Mouse (Mus musculus): ENCODE measurements at regions not wholly inside any gene's neighbourhood (a gene's known extent, or its start where the extent isn't known, plus 50 kb on each side); places are given as distances from the start of the nearest gene placed in this dataset.

DNA sequence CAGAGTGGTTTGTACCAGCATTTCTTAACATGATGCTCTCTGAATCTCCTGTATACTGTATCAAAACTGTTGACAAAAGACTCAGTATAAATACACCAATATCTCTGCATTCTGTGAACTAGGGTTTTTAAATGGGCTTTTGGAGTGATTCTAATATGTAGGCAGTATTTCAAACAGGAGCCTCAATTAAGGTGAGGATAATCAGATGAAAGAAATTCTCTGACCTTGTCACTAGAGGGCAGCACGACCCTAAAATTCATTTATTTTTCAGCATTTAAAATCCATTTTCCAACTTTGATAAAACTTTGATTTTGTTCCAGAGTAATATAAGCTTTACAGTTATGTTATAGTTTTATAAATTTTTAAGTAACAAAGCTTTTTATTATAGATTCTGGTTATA lies 114.5 kb downstream of the Rfx6 start:
- no peak for DNase-seq (ENCODE audit: low spot score in 2 of 2)

DNA sequence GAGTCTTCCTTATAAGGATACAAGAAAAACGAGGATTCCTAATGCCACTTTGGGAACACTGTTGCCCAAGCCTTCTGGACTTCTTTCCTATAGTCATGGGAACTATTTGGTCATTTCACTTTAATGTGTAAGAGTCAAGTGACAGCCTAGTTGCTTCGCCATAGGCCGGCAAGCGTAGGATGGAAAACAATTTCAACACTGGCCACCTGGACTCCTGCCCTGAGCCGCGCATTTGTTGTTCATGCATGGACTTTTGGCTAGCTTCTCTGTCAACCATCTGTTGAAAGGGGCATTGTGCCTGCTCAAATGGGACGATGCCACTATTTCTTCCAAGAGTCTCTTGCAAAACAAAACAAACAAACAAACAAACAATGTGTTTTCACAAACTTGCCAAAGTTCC lies 116.3 kb downstream of the Rfx6 start:
- no peak for DNase-seq (ENCODE audit: low spot score in 2 of 2)

DNA sequence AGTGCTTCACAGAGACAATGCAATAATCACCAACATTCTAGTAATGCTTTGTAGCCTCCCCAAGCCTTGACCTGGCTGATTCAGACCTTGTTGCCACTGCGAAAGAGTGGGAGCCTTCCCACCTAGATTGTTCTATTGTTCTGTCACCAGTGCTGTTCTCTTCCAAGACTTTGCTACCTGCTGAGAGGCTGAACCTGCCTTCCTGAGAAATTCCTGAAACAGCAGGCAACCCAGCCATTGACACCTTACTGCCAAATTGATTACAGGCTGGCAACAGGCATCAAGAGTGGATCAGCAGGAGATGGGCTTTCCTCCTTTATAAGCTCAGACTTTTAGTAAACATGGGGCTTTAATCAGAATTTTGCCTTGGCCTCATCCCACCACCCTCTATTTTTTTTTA lies 139.1 kb downstream of the Rfx6 start:
- no peak for DNase-seq (ENCODE audit: low spot score in 2 of 2)

DNA sequence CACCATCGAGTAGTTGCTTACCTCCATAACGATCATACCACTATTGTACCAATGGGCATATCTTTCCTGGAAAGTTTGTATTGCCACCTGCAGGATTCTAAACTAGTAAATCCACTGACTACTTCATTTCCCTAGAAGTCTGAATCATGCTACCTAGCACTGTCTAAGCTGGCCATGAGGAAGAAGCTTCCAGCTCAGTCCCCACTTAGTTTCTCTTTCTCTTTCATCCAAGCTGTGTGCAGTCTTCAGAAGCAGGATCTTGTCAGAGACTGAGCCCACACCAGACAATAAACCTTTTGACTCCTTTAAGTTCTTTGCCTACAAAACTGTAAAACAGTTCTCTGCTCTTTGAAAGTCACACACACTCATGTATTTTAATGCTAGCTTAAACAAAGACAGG lies 146.3 kb downstream of the Rfx6 start:
- DNase-seq (ENCODE audit: low spot score in 2 of 2) = no peak

DNA sequence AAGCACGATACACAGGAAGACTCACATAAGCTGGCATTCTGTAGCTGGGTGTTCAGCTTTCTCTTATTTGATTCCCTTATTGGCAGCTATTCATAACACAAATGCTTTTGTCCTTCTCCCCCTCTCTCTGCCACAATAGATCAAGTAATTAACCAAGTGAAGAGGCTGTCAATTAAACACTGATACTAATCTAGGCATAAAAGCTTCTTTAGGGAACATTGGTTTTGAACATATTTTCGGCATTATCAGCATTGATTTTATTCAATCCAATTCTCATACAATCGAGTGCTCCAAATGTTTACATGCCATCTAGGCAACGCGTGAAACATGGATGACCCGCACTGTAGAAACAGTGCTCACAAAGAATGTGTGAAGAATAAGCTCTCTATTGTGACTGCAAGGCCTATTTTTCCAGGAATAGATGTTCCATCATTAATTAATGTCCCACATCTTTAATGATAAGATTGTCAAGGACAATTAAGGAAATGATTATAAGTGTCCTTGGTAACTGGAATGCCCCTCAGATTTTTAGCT lies 148.9 kb downstream of the Rfx6 start:
- DNase-seq (ENCODE audit: low spot score in 2 of 2) = no peak

DNA sequence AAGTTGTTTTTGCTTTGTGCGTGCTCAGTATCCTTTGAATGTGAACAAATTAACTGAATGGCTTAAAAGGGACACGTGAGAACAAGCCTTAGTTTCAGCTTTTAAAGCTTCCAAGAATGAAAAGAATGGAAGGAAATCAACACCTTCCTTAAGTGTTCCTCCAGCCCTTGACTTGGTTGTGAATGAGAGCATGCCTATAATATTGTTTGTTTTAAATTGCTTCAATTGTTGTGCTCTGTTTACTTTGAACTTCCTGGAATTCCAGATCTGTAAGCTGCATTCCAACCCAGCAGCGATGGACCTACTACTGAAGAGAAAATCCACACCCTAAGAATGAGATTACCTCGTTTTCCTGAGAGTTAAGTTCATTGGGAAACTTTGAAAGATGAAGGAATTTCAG lies 154.9 kb downstream of the Rfx6 start:
- DNase-seq (ENCODE audit: low spot score in 2 of 2) = no peak

DNA sequence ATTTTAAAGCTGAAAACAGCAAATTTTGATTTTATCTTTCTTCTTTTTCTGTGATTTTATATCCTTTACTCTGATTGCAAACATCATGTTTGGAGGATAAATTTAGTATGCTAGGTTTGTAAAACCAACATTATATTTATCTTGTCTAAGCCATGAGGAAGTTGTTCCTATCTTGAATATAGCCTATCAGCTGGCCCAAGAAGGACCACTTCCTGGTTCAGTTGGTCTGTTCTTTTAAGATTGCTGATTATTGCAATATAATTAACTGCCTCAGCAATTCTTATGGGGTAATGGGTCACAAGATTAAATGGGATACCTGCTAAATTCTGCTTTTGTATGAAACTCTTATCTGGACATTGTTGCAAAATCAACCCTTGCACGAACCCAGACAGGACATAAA lies 165.5 kb downstream of the Rfx6 start:
- no peak for DNase-seq (ENCODE audit: low spot score in 2 of 2)

DNA sequence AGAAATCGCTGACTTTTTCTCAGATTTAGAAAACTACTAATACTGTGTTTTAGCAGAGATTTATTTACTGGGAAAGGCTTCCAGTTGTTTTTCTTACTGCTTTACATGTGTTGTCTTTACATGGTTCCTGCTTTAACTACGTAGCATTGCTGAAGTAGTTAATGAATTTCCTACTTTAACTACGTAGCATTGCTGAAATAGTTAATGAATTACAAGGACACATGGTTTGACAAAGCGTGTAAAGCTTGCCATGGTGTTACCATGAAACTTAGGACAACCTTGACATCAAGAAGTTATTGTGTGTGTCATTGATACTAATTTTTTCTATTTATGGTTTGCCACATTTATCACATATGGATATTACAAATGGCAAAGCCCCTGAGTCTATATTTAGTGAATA lies 168.7 kb downstream of the Rfx6 start:
- DNase-seq (ENCODE audit: low spot score in 2 of 2) = no peak

DNA sequence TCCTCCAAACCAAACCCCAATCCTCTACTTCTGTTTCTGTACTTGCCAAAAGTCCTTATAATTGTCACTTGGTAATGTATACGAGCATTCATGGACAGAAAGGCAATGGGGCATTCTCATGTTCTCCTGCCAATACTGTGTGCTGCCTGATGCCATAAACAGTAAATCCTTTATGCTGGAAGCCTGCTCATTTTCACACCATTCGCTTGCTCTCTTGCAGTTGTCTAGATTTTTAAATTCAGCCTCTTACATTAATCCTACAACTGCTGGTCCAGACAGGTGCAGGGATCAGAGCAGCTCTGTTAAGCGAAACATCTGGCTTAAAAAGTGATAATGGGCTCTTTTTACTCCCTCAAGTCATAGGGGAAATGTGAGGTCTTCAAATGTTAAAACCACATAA lies 152.9 kb upstream of the Vgll2 start:
- DNase-seq (ENCODE audit: low spot score in 2 of 2) = no peak

DNA sequence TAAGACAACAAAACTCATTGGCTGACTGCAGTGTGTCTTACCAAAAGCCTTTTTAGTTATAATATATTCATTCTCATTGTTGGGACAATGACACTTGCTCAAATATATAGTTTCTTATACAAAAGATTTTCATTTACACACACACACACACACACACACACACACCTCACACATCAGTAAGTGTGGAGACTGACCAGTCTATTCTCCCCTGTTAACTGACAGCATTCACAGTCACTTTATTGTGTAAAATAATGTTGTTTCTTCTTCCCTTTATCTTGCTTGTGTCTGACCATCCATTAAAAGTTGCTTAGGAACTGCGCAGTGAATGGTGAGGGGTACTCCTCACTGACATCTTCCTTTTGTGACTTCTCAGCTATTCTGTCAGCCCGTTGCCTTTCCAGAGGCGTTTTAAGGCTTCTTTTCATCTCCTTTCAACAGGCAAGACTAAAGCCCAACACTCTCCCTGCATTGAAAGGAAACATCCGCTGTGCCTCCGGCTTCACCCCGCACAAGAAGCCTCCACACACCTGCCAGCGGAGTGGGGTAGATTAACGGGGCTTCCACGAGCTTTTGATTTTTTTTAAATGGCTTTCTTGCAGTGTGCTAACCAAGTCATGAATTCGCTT lies 111.1 kb upstream of the Vgll2 start:
- no peak for DNase-seq (ENCODE audit: low spot score in 2 of 2)

DNA sequence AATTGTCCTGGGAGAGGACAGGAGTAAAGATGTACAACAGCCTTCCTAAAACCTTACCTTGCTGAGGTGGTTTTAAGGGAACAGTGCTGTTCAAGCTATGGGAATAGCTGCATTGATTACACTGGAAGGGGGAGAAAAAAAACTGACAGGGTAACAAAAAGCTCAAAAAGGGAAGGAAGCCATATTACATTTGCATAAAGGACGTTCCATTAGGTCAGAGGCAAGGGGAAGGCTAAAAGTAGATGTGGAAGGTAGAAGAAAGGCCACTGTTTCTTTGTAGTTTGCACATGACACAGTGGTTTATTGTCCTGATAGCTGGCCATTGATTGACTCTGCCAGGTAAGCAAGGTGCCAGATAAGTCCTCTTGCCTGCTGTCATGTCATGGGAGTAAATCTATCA lies 110.2 kb upstream of the Vgll2 start:
- DNase-seq (ENCODE audit: low spot score in 2 of 2) = no peak

DNA sequence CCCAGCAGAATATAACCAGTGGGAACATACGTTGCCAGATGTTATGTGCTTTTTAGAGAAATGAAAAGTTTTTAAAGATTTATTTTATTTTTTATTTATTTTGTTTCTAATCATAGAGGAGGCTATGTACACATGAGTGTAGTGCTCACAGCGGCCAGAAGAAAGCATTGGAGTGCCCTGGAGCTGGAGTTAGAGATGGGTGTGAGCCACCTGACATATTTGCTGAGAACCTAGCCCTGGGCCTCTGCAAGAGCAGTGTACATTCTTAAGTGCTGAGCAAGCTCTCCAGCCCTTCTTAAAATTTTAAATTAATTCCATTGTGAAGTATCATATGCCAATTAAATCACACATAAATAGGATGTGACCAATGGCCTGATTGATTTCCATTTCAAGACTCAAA lies 95.7 kb upstream of the Vgll2 start:
- no peak for DNase-seq (ENCODE audit: low spot score in 2 of 2)

DNA sequence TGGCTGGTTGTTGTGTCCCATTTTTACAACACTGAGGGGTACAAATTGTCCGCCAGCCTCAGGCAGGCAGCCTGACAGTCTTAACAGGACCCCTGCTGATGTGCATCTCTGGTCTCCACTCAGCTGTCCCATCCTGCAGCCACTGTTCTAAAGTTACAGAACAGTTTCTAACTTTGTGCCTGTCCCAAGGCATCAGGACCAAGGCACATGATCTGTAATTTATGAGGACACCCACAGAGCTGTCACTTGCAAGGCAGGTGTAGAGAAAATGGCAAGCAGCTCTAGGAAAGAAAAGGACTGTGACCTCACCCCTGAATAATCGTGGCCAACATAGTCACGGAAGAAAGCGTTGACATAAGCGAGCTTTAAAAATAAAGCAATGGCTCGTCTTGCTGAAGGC lies 93.0 kb upstream of the Vgll2 start:
- peak; percentile 15 to 18 for DNase-seq (ENCODE audit: low spot score in 2 of 2)

DNA sequence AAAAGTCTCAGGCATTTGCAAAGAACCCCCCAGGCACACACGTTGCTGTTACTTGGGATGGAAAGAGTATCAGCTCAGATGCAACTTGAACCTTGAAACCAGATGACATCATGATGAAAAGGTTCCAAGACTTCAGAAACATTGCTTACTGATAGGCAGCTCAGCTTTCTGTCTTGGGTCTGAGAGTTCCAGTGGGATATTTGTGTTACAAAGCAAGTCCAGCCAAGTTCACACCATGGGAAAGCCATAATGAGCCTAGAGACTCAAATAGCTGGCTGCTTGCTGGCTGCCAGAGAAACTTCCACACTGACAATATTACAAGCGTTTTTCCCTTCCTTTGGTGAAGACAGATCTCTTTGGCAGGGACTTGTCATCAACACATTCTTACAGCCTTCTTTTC lies 92.0 kb upstream of the Vgll2 start:
- peak; percentile 5 to 19 for DNase-seq (ENCODE audit: low spot score in 2 of 2)

DNA sequence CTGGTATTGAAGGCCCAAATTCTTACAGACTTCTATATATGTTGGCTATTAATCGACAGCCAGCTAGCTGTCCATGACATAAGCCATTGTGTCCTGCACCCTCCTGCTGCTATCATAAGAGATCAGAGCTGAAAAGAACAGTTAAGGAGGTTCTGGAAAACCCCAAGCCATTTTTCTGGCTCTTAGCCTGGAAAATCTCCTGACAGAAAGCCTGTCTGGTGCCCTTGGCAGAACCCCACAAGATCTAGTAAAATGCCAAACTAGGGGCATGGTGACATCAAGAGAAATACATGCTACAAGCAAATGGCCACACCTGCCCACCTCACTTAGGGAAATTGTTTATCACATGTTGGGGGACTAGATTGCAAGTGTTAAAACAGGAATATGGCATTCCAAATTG lies 91.6 kb upstream of the Vgll2 start:
- DNase-seq (ENCODE audit: low spot score in 2 of 2) = peak; percentile 7 to 28

DNA sequence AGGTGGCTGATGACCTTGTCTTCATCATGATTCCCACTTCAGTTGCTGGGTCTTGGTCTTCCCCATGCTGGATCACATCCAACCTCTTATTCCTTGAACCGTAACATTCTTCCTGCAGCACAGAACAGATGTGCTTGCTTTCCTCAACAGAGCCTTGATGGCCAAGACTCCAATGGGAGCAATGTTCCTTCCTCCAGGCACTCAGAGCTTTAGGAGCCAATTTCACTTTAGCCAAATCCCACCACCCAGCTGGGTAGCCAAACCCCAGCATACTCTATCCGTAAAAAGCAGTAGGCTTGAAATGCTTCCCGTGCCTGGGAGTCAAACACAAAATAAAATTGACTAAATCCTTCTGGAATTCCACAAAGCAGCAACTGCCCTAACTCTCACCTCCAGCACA lies 86.8 kb upstream of the Vgll2 start:
- DNase-seq (ENCODE audit: low spot score in 2 of 2) = no peak

DNA sequence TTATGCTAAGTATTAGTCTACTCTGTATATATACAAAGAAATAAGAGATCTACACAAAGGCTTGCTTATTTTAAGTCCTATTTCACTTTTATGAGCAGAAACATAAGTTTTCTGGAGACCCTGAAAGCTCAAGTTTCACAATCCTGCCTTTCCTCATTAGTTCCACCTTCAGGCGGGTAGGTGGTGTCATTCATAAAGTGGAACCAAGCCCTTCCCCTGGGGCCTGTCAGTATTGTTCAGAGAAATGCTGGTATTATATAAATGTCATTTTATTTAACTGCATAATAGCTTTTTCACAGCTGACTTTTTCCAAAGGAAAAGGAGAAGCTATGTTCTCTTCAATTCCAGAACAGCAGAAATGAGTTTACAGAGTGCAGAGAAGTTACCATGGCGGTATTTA lies 81.1 kb upstream of the Vgll2 start:
- no peak for DNase-seq (ENCODE audit: low spot score in 2 of 2)

DNA sequence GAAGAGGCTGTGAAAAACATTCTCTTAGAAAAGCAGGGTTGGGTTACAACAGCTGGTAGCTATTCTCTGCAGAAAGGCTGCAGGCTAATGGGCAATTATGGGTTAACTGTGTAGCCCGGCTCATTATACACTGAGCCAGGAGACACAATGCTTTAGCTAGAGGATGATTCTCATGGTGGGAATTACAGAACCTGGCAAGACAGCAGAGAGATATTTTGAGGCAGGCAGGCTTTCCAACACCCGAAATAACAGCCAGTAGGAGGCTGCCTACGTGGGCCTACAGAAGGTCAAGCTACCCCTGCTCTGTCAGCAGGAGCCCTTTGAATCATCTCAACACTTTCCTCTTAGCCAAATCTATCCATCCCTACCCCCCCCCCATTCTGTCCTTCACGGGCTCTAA lies 76.6 kb upstream of the Vgll2 start:
- DNase-seq (ENCODE audit: low spot score in 2 of 2) = peak; percentile 40 to 65

DNA sequence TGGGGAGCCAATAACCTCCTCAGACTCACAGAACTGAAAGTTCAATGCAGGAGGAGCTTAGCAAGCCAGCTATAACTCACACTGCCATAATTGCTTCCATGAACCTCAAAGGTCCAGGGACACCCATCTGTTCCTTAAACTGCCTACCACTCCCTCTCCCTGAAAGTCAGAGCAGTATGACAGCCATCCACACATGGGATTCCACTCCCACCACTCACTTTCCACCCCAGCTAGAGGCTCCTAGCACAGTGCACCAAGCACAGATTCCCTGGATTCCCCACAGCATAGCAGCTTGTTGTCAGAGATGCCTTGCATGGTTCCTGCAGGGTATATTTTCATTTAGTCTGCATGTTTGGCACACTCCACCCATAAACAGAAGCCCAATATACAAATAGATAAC lies 76.1 kb upstream of the Vgll2 start:
- DNase-seq (ENCODE audit: low spot score in 2 of 2) = no peak

DNA sequence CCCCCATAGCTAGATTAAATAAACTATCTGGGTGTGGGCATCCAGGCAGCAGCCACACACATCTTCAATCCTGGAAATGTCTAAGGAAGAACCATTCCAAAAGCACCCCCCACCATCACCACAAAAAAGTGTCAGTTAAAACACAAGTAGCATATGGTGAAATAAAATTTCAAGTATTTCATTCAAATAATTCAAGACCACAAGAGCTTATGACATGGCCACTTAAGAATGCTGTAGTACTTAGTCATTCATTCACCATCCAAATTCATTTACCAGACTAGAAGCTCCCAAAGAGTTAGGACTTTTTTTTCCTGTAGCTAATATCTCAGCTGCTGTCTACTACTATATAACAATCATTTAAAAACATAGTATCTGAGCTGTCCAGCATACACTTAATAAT lies 75.4 kb upstream of the Vgll2 start:
- no peak for DNase-seq (ENCODE audit: low spot score in 2 of 2)

DNA sequence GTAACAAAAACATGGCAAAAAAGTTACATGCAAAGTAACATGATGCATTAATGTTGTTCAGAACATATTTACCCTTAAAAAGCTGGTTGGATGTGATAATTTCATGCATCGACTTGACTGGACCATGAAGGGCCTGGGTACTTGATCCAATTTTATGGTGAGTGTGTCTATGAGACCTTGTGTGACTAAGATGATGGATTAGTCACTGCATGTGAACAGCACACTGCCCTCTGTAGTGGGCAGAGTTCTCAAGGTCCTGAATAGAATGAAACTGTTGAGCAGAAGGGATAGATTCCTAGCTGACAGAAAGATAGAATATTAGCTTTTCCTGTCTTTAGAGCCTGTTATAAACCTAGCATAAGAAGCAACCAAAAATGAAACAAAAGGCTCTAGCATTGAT lies 72.3 kb upstream of the Vgll2 start:
- DNase-seq (ENCODE audit: low spot score in 2 of 2) = no peak

DNA sequence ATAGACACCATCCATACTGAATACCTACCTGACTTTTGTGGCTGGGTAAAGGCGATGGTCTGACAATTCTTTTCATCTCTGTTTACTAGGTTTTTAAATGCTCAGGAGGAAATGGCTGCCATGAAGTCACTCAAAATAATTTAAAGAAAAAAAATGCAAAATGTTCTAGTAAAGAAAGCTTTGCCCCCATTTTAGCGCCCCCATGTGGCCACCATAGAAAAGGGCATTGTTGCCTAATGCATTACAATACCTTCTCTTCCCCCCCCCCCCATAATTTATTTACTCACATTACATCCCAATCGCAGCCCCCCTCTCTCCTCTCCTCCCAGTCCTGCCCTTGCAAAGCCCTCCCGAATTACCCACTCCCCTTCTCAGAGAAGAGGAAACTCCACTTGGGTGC lies 70.3 kb upstream of the Vgll2 start:
- DNase-seq (ENCODE audit: low spot score in 2 of 2) = no peak

DNA sequence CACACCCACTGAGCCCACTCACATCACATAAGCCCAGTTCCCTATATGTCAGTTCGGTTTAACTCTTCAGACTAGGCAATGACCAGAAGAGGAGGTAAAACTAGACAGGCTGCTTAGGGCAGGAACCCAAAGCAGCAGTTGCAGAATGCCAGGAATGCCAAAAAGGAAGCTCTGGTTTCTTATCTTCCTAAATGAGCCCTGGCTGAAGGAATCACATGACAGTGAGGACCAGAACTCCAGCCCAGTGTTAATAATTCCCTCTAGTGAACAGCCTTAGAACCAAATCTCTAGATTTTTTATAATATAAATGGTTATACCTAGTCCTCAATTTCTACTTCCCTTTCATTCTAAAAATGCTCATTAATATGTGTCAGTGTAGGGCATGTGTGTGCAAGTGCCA lies 65.8 kb upstream of the Vgll2 start:
- no peak for DNase-seq (ENCODE audit: low spot score in 2 of 2)

DNA sequence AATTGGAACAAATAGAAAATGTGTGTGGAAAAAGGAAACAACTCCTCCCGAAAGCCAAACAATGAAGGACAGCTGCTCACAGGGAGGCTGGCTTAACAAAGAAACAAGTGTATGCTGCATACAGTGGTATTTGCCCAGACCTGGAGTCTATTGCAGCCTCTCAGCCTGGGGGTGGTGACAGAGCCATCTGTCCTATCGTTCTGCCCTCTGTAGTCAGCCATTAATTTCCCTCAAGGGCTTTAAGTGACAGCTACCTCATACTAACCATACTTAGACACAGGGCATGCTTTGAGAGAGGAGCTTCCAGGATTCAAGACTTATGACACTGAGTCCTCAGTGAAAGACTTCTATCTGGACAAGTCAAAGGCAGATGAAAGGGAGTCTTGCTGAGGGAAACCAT lies 60.8 kb upstream of the Vgll2 start:
- DNase-seq (ENCODE audit: low spot score in 2 of 2) = no peak

Measured in gastrocnemius, adult 8-10 months (tissue).